Mouse (Mus musculus): ENCODE results near the gene Sugp1.

The Sugp1 gene

GRCm38 (mm10) chr8:70112401-70113016, 69.9 kb downstream of the Sugp1 start:
- DNase-seq, result no peak

DNA sequence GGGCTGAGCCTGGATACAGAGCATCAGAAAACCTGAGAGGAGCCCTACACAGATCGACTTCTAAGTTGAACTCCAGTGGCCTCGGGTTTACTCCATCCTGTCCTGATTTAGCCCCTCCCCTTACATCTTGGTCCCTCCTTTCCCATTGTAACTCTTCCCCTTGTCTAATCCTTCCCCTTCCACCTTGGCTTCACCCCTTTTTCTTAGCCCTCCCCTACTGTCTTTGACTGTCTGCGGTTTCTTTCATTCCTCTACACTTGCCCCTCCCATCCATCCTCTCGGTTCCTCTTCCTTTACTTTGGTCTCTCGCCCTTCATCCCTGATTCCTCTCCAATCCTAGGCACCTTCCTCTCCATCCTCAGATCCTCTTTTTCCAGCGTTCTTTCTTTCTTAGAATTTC, 71.9 kb downstream of the Sugp1 start:
- no peak for DNase-seq

DNA sequence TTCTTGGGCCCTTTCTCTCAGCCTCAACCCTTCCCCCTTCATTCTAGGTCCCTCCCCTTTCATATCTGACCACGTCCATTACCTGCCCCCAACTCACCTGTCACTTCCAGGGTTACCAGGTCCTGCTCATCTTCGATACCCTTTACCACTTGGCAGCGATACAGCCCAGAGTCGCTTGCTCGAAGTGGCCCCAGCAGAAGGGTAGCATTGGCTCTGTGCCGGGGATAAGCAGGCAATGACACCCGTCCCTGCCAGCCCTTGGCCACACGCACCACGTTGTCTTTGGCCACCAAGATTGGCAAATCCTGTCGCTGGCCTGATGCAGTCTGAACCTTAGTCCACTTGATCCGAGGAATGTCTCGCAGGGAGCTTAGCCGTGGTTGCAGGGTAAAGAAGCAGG, 72.3 kb downstream of the Sugp1 start:
- no peak for DNase-seq

DNA sequence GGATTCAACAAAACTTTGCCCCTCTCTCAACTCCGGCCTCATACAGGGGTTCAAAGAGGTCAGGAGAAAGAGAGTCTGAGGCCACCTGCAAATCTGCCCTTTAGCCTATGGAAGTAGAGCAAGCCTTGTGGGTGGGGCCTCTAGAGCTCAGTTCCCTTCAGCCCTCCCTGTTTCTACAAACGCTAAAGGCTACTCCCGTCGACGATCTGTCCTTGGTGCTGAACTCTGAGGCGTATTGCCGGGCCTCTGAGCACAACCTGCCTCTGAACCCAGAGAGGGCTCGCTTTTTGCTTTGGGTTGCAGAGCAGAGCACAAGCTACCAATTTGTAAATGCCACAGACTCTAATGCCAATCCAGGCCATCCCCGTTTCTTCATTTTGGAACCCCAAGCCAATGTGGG, 75.0 kb downstream of the Sugp1 start:
- no peak for DNase-seq

- DNase-seq, result no peak
Measured at GRCm38 (mm10) chr8:70118726-70119700, 76.4 kb downstream of the Sugp1 start.

GRCm38 (mm10) chr8:70120667-70121066, 78.1 kb downstream of the Sugp1 start, which contains the start of gene Ncan:
Gene Ncan (minus strand): TSS chr8:70120873.
- DNase-seq, result peak; percentile 45 to 59
